Mouse (Mus musculus): ENCODE data around the gene Rnasel. TPM values are rescaled to one million over a fixed set of nuclear protein-coding genes. Genes with fewer than 3 reads are reported as not detected.
"Not testable (repeated sequence)": the region's sequence is repeated elsewhere in the genome, so short reads cannot be mapped to it uniquely, and the experiment has no call there.

Gene Rnasel
- total and polyA plus RNA-seq, 2 experiments: 0.72 to 5.1 TPM

- Histone ChIP-seq H3K27ac (replicated peaks; ENCODE audit: insufficient read depth, low read depth, low read length) (no peak overlapping the region), H3K27me3 (ENCODE audit: control insufficient read depth, insufficient read depth, low read length) (no peaks in the 10 kb centered on the region), H3K36me3 (ENCODE audit: control insufficient read depth, insufficient read depth, low read length) (no peaks in the 10 kb centered on the region), H3K4me3 (ENCODE audit: insufficient read depth, low read depth, low read length) (no peak overlapping the region), H3K9ac (ENCODE audit: low read depth, low read length) (no peak overlapping the region), H3K4me1 (ENCODE audit: control insufficient read depth, insufficient read depth, low read length) (peaks cover 11% of the 10 kb centered on the region; the same call in 1 of the 2 replicates), H3K79me2 (ENCODE audit: control insufficient read depth, insufficient read depth, low read length) (no peaks in the 10 kb centered on the region)
- TF ChIP-seq POLR2A (IDR thresholded peaks at IDR 0.05; ENCODE audit: extremely low read depth, insufficient read depth, low read length) (no peak), CTCF (IDR thresholded peaks at IDR 0.05; ENCODE audit: low read depth, low read length) (no peak)
- WGBS: 82% methylated on average over 5 of the region's 5 CpGs
- DNase-seq (ENCODE audit: extremely low read depth, low read depth, low spot score): no peak
Observed at GRCm38 (mm10) chr1:153768465-153768864, 19.2 kb downstream of the Rnasel start.

GRCm38 (mm10) chr1:153769571-153769970 lies 20.3 kb downstream of the Rnasel start:
- 72% methylated on average over 6 of the region's 6 CpGs for WGBS
- H3K9ac ChIP-seq (ENCODE audit: low read depth, low read length); H3K36me3 ChIP-seq (ENCODE audit: control insufficient read depth, insufficient read depth, low read length); H3K79me2 ChIP-seq (ENCODE audit: control insufficient read depth, insufficient read depth, low read length); DNase-seq (ENCODE audit: extremely low read depth, low read depth, low spot score); H3K27ac ChIP-seq (replicated peaks; ENCODE audit: insufficient read depth, low read depth, low read length); H3K4me3 ChIP-seq (ENCODE audit: insufficient read depth, low read depth, low read length); H3K27me3 ChIP-seq (ENCODE audit: control insufficient read depth, insufficient read depth, low read length): not testable (repeated sequence)
- peaks cover 11% of the 10 kb centered on the region; the same call in 1 of the 2 replicates for H3K4me1 ChIP-seq (ENCODE audit: control insufficient read depth, insufficient read depth, low read length)

DNA sequence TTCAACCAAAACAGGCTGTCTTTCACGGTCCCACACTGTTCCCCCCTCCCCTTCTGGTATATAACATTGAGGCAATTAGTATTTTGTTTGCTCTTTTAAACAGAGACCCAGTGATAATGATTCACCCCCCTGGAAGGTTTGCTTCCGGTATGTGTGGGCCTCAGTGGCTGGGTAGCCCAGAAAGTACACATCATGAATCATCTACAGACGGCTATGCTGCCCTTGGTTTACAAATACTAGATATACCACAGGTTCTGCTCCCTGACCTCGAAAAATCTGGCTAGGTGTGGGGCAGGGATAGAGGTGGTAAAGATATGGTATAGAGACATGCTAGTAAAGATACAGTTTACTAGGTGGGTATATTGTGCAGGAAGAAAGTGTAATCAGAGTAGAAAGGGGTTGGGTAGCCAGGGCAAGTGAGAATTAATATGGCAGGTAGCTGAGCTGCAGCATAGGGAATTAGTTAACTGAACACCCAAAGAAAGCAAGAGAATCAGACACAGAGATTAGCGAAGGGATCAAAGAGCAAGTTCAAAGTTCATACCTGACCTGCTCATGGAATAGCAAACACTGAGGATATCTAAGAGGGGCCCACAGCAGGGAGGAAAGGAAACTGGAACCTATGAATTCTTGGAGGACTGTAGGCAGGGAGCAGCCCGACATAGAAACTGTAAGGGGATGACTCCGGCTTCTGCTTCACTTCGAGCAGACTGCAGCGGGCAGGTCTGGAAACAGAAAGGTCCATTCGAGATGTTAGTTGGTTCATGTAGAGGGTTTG lies 21.0 kb downstream of the Rnasel start:
- H3K4me3 ChIP-seq (ENCODE audit: insufficient read depth, low read depth, low read length): no peak overlapping the region
- peaks cover 11% of the 10 kb centered on the region; the same call in 1 of the 2 replicates for H3K4me1 ChIP-seq (ENCODE audit: control insufficient read depth, insufficient read depth, low read length)
- H3K79me2 ChIP-seq (ENCODE audit: control insufficient read depth, insufficient read depth, low read length): no peaks in the 10 kb centered on the region
- no peaks in the 10 kb centered on the region for H3K27me3 ChIP-seq (ENCODE audit: control insufficient read depth, insufficient read depth, low read length)
- no peaks in the 10 kb centered on the region for H3K36me3 ChIP-seq (ENCODE audit: control insufficient read depth, insufficient read depth, low read length)
- no peak for TF ChIP-seq CTCF (IDR thresholded peaks at IDR 0.05; ENCODE audit: low read depth, low read length)
- no peak for TF ChIP-seq POLR2A (IDR thresholded peaks at IDR 0.05; ENCODE audit: extremely low read depth, insufficient read depth, low read length)
- 33% methylated on average over 10 of the region's 10 CpGs for WGBS
- peak; percentile 74 for DNase-seq (ENCODE audit: extremely low read depth, low read depth, low spot score)
- peak overlapping the region; percentile 72 for H3K27ac ChIP-seq (replicated peaks; ENCODE audit: insufficient read depth, low read depth, low read length)
- H3K9ac ChIP-seq (ENCODE audit: low read depth, low read length): no peak overlapping the region

- H3K4me3 ChIP-seq (ENCODE audit: insufficient read depth, low read depth, low read length): no peak overlapping the region
- peaks cover 11% of the 10 kb centered on the region; the same call in 1 of the 2 replicates for H3K4me1 ChIP-seq (ENCODE audit: control insufficient read depth, insufficient read depth, low read length)
- H3K36me3 ChIP-seq (ENCODE audit: control insufficient read depth, insufficient read depth, low read length): no peaks in the 10 kb centered on the region
- TF ChIP-seq CTCF (IDR thresholded peaks at IDR 0.05; ENCODE audit: low read depth, low read length): no peak
- TF ChIP-seq POLR2A (IDR thresholded peaks at IDR 0.05; ENCODE audit: extremely low read depth, insufficient read depth, low read length): no peak
- peak overlapping the region; percentile 72 for H3K27ac ChIP-seq (replicated peaks; ENCODE audit: insufficient read depth, low read depth, low read length)
- WGBS: 53% methylated on average over 1 of the region's 1 CpGs
- no peaks in the 10 kb centered on the region for H3K27me3 ChIP-seq (ENCODE audit: control insufficient read depth, insufficient read depth, low read length)
- H3K79me2 ChIP-seq (ENCODE audit: control insufficient read depth, insufficient read depth, low read length): no peaks in the 10 kb centered on the region
- DNase-seq (ENCODE audit: extremely low read depth, low read depth, low spot score): peak; percentile 82
- no peak overlapping the region for H3K9ac ChIP-seq (ENCODE audit: low read depth, low read length)
Observed at GRCm38 (mm10) chr1:153770776-153771167, 21.5 kb downstream of the Rnasel start.

DNA sequence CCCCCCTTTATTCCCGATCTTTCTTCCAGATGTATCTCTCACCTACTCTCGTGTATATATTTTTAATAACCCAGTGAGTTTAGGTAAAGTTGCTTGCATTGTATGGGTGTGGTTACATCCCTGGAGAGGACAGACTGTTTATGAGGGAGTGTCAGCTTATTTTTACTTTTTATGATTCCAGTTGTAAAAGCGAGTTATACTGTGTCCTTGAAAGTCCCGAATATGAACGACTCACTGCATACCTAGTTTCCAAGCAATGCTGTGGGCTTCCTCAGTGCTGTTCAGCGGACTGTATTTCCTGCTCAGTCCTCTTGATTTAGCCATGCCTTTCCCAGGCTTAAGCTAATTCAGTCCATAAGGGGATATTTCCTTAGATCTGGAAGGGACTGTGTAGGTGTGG lies 25.9 kb downstream of the Rnasel start:
- Histone ChIP-seq H3K27me3 (ENCODE audit: control insufficient read depth, insufficient read depth, low read length) (no peaks in the 10 kb centered on the region), H3K36me3 (ENCODE audit: control insufficient read depth, insufficient read depth, low read length) (no peaks in the 10 kb centered on the region), H3K4me3 (ENCODE audit: insufficient read depth, low read depth, low read length) (no peak overlapping the region), H3K79me2 (ENCODE audit: control insufficient read depth, insufficient read depth, low read length) (no peaks in the 10 kb centered on the region), H3K27ac (replicated peaks; ENCODE audit: insufficient read depth, low read depth, low read length) (no peak overlapping the region), H3K4me1 (ENCODE audit: control insufficient read depth, insufficient read depth, low read length) (peaks cover 6% of the 10 kb centered on the region; the same call in 1 of the 2 replicates), H3K9ac (ENCODE audit: low read depth, low read length) (no peak overlapping the region)
- TF ChIP-seq POLR2A (IDR thresholded peaks at IDR 0.05; ENCODE audit: extremely low read depth, insufficient read depth, low read length): no peak
- 87% methylated on average over 6 of the region's 6 CpGs for WGBS
- no peak for DNase-seq (ENCODE audit: extremely low read depth, low read depth, low spot score)

DNA sequence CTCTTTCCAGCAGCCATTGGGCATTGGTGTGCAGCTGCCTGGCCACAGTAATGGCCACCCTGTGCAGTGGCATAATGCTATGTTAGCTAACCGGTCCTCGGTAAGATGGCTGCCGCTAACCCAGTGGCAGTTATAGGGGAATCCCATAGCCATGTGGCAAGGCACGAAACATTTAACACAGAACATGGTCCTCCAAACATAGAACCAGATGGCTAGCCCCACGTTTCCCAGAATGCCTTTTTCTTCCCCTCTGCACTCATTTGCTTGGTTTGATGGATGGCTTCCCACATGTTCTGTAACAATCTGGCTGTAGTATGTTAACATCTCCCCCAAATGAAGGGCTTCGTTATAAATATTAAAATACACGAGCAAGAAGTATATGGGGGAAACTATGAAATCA lies 27.0 kb downstream of the Rnasel start:
- Histone ChIP-seq H3K36me3 (ENCODE audit: control insufficient read depth, insufficient read depth, low read length) (no peaks in the 10 kb centered on the region), H3K9ac (ENCODE audit: low read depth, low read length) (no peak overlapping the region), H3K4me1 (ENCODE audit: control insufficient read depth, insufficient read depth, low read length) (0 out of 2 replicates have a peak, but pooled peaks cover under 1% of the 10 kb centered on the region), H3K4me3 (ENCODE audit: insufficient read depth, low read depth, low read length) (no peak overlapping the region), H3K27me3 (ENCODE audit: control insufficient read depth, insufficient read depth, low read length) (no peaks in the 10 kb centered on the region), H3K27ac (replicated peaks; ENCODE audit: insufficient read depth, low read depth, low read length) (no peak overlapping the region), H3K79me2 (ENCODE audit: control insufficient read depth, insufficient read depth, low read length) (no peaks in the 10 kb centered on the region)
- WGBS: 93% methylated on average over 7 of the region's 7 CpGs
- no peak for DNase-seq (ENCODE audit: extremely low read depth, low read depth, low spot score)
- no peak for TF ChIP-seq CTCF (IDR thresholded peaks at IDR 0.05; ENCODE audit: low read depth, low read length)
- no peak for TF ChIP-seq POLR2A (IDR thresholded peaks at IDR 0.05; ENCODE audit: extremely low read depth, insufficient read depth, low read length)
